Mouse (Mus musculus) bone marrow, adult 2 months (tissue): ENCODE results near the gene Ngb.

Experiments used
- CTCF ChIP-seq: fragments of 200-500 bp; IDR thresholded peaks from 2 replicates; pipeline ENCODE4 v1.5.1; 2011; ENCODE audit warnings: low read length, control low read depth; ENCODE audit not compliant: control insufficient read depth, insufficient read depth
- POLR2A ChIP-seq: fragments of 200-500 bp; IDR thresholded peaks from 2 replicates; pipeline ENCODE4 v1.6.1; 2011; ENCODE audit warnings: low read depth, mild to moderate bottlenecking, control low read depth, low read length, borderline replicate concordance; ENCODE audit not compliant: control insufficient read depth

GRCm38 (mm10) chr12:87093249-87093648 is 9.1 kb downstream of the Ngb start:
- no peak for TF ChIP-seq POLR2A
- no peak for TF ChIP-seq CTCF
